Mouse (Mus musculus): ENCODE results near the gene Atp5e. TPM values are rescaled to one million over a fixed set of nuclear protein-coding genes. Genes with fewer than 3 reads are reported as not detected.
A peak's percentile ranks its signal among the peaks of the same experiment; 100 is the strongest.

The Atp5e gene
- total and polyA plus RNA-seq, 2 experiments from 2014 or later = 553 to 832 TPM

- ATAC-seq (ENCODE audit: low FRiP score) = peak; percentile 36; the same call in 1 of the 2 replicates
- H3K4me2 ChIP-seq (ENCODE audit: low read depth, low read length, poor library complexity, severe bottlenecking) = no peak overlapping the region
- H3K9me3 ChIP-seq (ENCODE audit: low read length) = no peaks in the 10 kb centered on the region
- H3K27ac ChIP-seq (ENCODE audit: low read depth, low read length) = no peak overlapping the region
- no peak for DNase-seq (ENCODE audit: low spot score)
- TF ChIP-seq CTCF (IDR thresholded peaks at IDR 0.05) = no peak
- H3K4me3 ChIP-seq (ENCODE audit: low read depth, low read length) = no peak overlapping the region
- no peak overlapping the region for H3K9ac ChIP-seq (replicated peaks; ENCODE audit: low read length, poor library complexity, severe bottlenecking)
- no peaks in the 10 kb centered on the region for H3K4me1 ChIP-seq (ENCODE audit: insufficient read depth, low read length)
- no peaks in the 10 kb centered on the region for H3K36me3 ChIP-seq (ENCODE audit: insufficient read depth, low read length)
- WGBS = 66% methylated on average over 14 of the region's 14 CpGs
- no peaks in the 10 kb centered on the region for H3K27me3 ChIP-seq (ENCODE audit: insufficient read depth, low read length)
Measured at GRCm38 (mm10) chr2:174500814-174501503, 37.1 kb upstream of the Atp5e start.

- Histone ChIP-seq H3K4me3 (ENCODE audit: low read depth, low read length) (no peak overlapping the region), H3K9me3 (ENCODE audit: low read length) (no peaks in the 10 kb centered on the region), H3K27me3 (ENCODE audit: insufficient read depth, low read length) (no peaks in the 10 kb centered on the region), H3K36me3 (ENCODE audit: insufficient read depth, low read length) (no peaks in the 10 kb centered on the region), H3K9ac (replicated peaks; ENCODE audit: low read length, poor library complexity, severe bottlenecking) (no peak overlapping the region), H3K4me1 (ENCODE audit: insufficient read depth, low read length) (no peaks in the 10 kb centered on the region), H3K27ac (ENCODE audit: low read depth, low read length) (no peak overlapping the region), H3K4me2 (ENCODE audit: low read depth, low read length, poor library complexity, severe bottlenecking) (no peak overlapping the region)
- ATAC-seq (ENCODE audit: low FRiP score) (no peak), DNase-seq (ENCODE audit: low spot score) (no peak)
- 72% methylated on average over 2 of the region's 2 CpGs for WGBS
- no peak for TF ChIP-seq CTCF (IDR thresholded peaks at IDR 0.05)
Measured at GRCm38 (mm10) chr2:174492858-174493257, 29.0 kb upstream of the Atp5e start.

GRCm38 (mm10) chr2:174487005-174487404, 23.1 kb upstream of the Atp5e start:
- no peaks in the 10 kb centered on the region for H3K4me1 ChIP-seq (ENCODE audit: insufficient read depth, low read length)
- ATAC-seq (ENCODE audit: low FRiP score) (no peak), DNase-seq (ENCODE audit: low spot score) (no peak)
- no peaks in the 10 kb centered on the region for H3K36me3 ChIP-seq (ENCODE audit: insufficient read depth, low read length)
- 89% methylated on average over 5 of the region's 5 CpGs for WGBS
- no peak overlapping the region for H3K9ac ChIP-seq (replicated peaks; ENCODE audit: low read length, poor library complexity, severe bottlenecking)
- H3K4me3 ChIP-seq (ENCODE audit: low read depth, low read length) = no peak overlapping the region
- no peak overlapping the region for H3K27ac ChIP-seq (ENCODE audit: low read depth, low read length)
- TF ChIP-seq CTCF (IDR thresholded peaks at IDR 0.05) = no peak
- H3K4me2 ChIP-seq (ENCODE audit: low read depth, low read length, poor library complexity, severe bottlenecking) = no peak overlapping the region
- no peaks in the 10 kb centered on the region for H3K9me3 ChIP-seq (ENCODE audit: low read length)
- H3K27me3 ChIP-seq (ENCODE audit: insufficient read depth, low read length) = no peaks in the 10 kb centered on the region

- Histone ChIP-seq H3K9ac (replicated peaks; ENCODE audit: low read length, poor library complexity, severe bottlenecking) (no peak overlapping the region), H3K27ac (ENCODE audit: low read depth, low read length) (no peak overlapping the region), H3K9me3 (ENCODE audit: low read length) (no peaks in the 10 kb centered on the region), H3K4me2 (ENCODE audit: low read depth, low read length, poor library complexity, severe bottlenecking) (no peak overlapping the region), H3K4me1 (ENCODE audit: insufficient read depth, low read length) (no peaks in the 10 kb centered on the region), H3K4me3 (ENCODE audit: low read depth, low read length) (no peak overlapping the region), H3K36me3 (ENCODE audit: insufficient read depth, low read length) (no peaks in the 10 kb centered on the region), H3K27me3 (ENCODE audit: insufficient read depth, low read length) (no peaks in the 10 kb centered on the region)
- no peak for DNase-seq (ENCODE audit: low spot score)
- no peak for TF ChIP-seq CTCF (IDR thresholded peaks at IDR 0.05)
- ATAC-seq (ENCODE audit: low FRiP score) = no peak
- WGBS = 79% methylated on average over 5 of the region's 5 CpGs
Measured at GRCm38 (mm10) chr2:174478746-174479145, 14.8 kb upstream of the Atp5e start.

GRCm38 (mm10) chr2:174477543-174478319, 13.8 kb upstream of the Atp5e start:
- Histone ChIP-seq H3K27ac (ENCODE audit: low read depth, low read length) (no peak overlapping the region), H3K27me3 (ENCODE audit: insufficient read depth, low read length) (no peaks in the 10 kb centered on the region), H3K36me3 (ENCODE audit: insufficient read depth, low read length) (no peaks in the 10 kb centered on the region), H3K4me3 (ENCODE audit: low read depth, low read length) (no peak overlapping the region), H3K9ac (replicated peaks; ENCODE audit: low read length, poor library complexity, severe bottlenecking) (no peak overlapping the region), H3K9me3 (ENCODE audit: low read length) (no peaks in the 10 kb centered on the region), H3K4me1 (ENCODE audit: insufficient read depth, low read length) (no peaks in the 10 kb centered on the region; the same call in 1 of the 2 replicates), H3K4me2 (ENCODE audit: low read depth, low read length, poor library complexity, severe bottlenecking) (no peak overlapping the region)
- TF ChIP-seq CTCF (IDR thresholded peaks at IDR 0.05) = no peak
- ATAC-seq (ENCODE audit: low FRiP score) (no peak), DNase-seq (ENCODE audit: low spot score) (no peak)
- whole genome bisulfite sequencing = 81% methylated on average over 3 of the region's 3 CpGs

- Histone ChIP-seq H3K9ac (replicated peaks; ENCODE audit: low read length, poor library complexity, severe bottlenecking) (peak overlapping the region; percentile 24; the same call in 1 of the 2 replicates), H3K36me3 (ENCODE audit: insufficient read depth, low read length) (0 out of 2 replicates have a peak, but pooled peaks cover 2% of the 10 kb centered on the region), H3K4me3 (ENCODE audit: low read depth, low read length) (peak overlapping the region; percentile 69), H3K4me2 (ENCODE audit: low read depth, low read length, poor library complexity, severe bottlenecking) (peak overlapping the region; percentile 57), H3K4me1 (ENCODE audit: insufficient read depth, low read length) (no peaks in the 10 kb centered on the region; the same call in 1 of the 2 replicates), H3K9me3 (ENCODE audit: low read length) (no peaks in the 10 kb centered on the region), H3K27ac (ENCODE audit: low read depth, low read length) (no peak overlapping the region), H3K27me3 (ENCODE audit: insufficient read depth, low read length) (no peaks in the 10 kb centered on the region)
- TF ChIP-seq CTCF (IDR thresholded peaks at IDR 0.05) = no peak
- 86% methylated on average over 5 of the region's 5 CpGs for WGBS
- ATAC-seq (ENCODE audit: low FRiP score) (no peak), DNase-seq (ENCODE audit: low spot score) (no peak)
Measured at GRCm38 (mm10) chr2:174473550-174473927, 9.6 kb upstream of the Atp5e start.

Measured in midbrain, postnatal 0 days (tissue).